Mouse (Mus musculus) embryonic facial prominence, embryonic 15.5 days (tissue): ENCODE data around the gene Ndufc1. TPM values are rescaled to one million over a fixed set of nuclear protein-coding genes. Genes with fewer than 3 reads are reported as not detected.
"Not testable (repeated sequence)": the region's sequence is repeated elsewhere in the genome, so short reads cannot be mapped to it uniquely, and the experiment has no call there.

Experiments used
- ATAC-seq: fragments of 200-750 bp; cut with Nextera tagmentation; 2 replicates; pipeline ENCODE4 v1.8.0; 2017; ENCODE audit warnings: low read depth, moderate TSS enrichment; ENCODE audit not compliant: insufficient number of reproducible peaks, low FRiP score, low TSS enrichment
- H3K27ac ChIP-seq: fragments of 300-500 bp; sonication (generic); replicated peaks from 2 replicates; pipeline ENCODE4 v1.5.1; 2015; ENCODE audit warnings: mild to moderate bottlenecking, inconsistent platforms
- H3K27me3 ChIP-seq: fragments of 300-500 bp; sonication (generic); 2 replicates; pipeline ENCODE4 v1.6.1; 2015; ENCODE audit warnings: inconsistent platforms
- H3K36me3 ChIP-seq: fragments of 300-500 bp; sonication (generic); 2 replicates; pipeline ENCODE4 v1.6.1; 2015; ENCODE audit warnings: mild to moderate bottlenecking, inconsistent platforms
- H3K4me1 ChIP-seq: fragments of 300-500 bp; sonication (generic); 2 replicates; pipeline ENCODE4 v1.6.1; 2015; ENCODE audit warnings: inconsistent platforms
- H3K4me2 ChIP-seq: fragments of 300-500 bp; sonication (generic); replicated peaks from 2 replicates; pipeline ENCODE4 v1.6.1; 2015; ENCODE audit warnings: mild to moderate bottlenecking, inconsistent platforms
- H3K4me3 ChIP-seq: fragments of 300-500 bp; sonication (generic); replicated peaks from 2 replicates; pipeline ENCODE4 v1.5.1; 2015; ENCODE audit warnings: mild to moderate bottlenecking, inconsistent platforms
- H3K9ac ChIP-seq: fragments of 300-500 bp; sonication (generic); 2 replicates; pipeline ENCODE4 v1.6.1; 2015; ENCODE audit warnings: inconsistent platforms
- H3K9me3 ChIP-seq: fragments of 300-500 bp; sonication (generic); replicated peaks from 2 replicates; pipeline ENCODE4 v1.6.1; 2016; ENCODE audit warnings: inconsistent platforms
- WGBS: fragments of 180-500 bp; shearing (Covaris S2); methylation state at CpG from one replicate; pipeline ENCODE4 v1.1.7; 2015; 5-methylcytosine and 5-hydroxymethylcytosine counted together
- polyA plus RNA-seq: library from polyadenylated mRNA; unstranded; fragments of >200 nt; fragmentation: Nextera tagmentation; extraction: Ambion mirVana; gene quantifications from 2 replicates; pipeline ENCODE4 v1.2.1, GENCODE M21; 2015

Gene Ndufc1
- polyA plus RNA-seq, 1 experiment from 2014 or later: 635 TPM

DNA sequence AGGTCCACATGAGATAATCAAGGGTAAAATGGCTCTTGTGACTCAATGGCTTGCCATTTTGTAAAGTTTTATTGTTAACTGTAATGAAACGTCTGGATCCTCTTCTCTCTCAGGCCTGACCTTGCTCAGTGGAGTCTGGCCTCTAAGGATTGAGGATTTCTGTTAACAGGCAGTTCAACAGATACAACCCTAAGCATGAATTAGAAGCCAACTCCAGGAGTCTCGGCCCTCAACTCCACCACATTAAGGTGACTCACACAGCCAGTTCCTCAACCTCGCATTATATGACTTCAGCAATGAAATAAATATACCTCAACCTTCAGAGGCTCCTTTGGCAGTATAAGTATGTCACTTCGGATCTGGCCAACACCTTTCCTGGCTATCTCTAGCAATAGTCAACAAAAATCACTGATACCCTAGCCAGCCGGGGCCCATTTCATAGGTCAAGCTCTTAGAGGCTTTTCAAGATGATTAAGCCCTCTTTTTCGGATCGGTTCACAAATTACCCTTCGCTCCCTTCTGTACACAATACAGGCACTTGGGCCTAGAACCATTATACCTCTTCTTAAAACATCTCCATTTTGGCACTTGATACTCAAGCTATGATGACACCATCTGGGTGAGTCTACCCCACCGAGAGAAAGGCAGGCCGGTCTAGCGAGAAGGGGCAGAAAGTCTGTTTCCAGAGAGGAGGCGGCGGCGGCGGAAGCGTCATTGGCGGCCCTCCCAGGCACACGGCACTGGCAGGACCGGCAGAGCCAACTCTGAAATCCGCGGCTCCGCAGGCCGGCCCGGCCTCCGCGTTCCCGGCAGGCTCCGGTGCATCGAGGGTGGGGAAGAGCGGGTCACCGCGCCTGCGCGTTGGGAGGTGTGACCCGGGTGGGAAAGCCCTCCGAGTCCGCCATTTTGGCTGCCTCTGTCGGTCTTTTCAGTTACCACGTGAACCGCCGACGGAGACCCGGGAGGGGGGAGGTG lies 6.6 kb upstream of the Ndufc1 start, which contains the start of gene Naa15:
Gene Naa15 (plus strand): TSS at position 51 of the 975 bp plus-strand sequence.
- peak; percentile 94 for ATAC-seq

DNA sequence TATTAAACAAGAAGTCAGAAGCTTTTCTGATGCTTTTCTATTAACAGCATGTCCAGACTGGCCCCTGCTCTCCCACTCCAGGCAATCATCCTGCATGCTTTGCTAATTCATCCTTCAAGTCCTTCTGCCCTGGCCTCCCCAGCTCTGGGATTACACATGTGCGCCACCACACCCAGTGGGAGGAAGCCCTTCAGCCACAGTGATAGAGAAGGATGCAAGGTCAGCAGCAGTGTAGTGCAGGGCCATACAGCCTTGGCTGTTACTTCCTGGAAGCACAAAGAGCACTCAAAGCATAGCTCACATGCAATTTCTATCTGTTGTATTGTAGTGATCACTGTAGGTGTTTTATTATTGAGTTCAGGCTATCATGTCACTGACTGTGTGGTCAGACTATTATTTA lies 4.5 kb upstream of the Ndufc1 start:
- Histone ChIP-seq H3K4me1 (peaks cover 13% of the 10 kb centered on the region), H3K4me3 (no peak overlapping the region), H3K27me3 (no peaks in the 10 kb centered on the region), H3K4me2 (no peak overlapping the region), H3K27ac (no peak overlapping the region), H3K9me3 (no peaks in the 10 kb centered on the region), H3K36me3 (no peaks in the 10 kb centered on the region), H3K9ac (no peak overlapping the region)
- WGBS: 61% methylated on average over 1 of the region's 1 CpGs
- ATAC-seq: no peak

More for the DNA sequence above, 6.6 kb upstream of the Ndufc1 start, which contains the start of gene Naa15:
- Histone ChIP-seq H3K4me2 (peak within 1 kb of the TSS; percentile 55), H3K9ac (peak within 1 kb of the TSS; percentile 93), H3K27ac (peak within 1 kb of the TSS; percentile 92), H3K36me3 (no peaks in the 10 kb centered on the region), H3K4me3 (peak within 1 kb of the TSS; percentile 98), H3K4me1 (peaks cover 16% of the 10 kb centered on the region), H3K9me3 (no peaks in the 10 kb centered on the region), H3K27me3 (no peaks in the 10 kb centered on the region)
- WGBS: 3% methylated on average over 43 of the region's 43 CpGs

- ATAC-seq: no peak
- Histone ChIP-seq H3K4me1 (peaks cover 13% of the 10 kb centered on the region), H3K9me3 (no peaks in the 10 kb centered on the region), H3K9ac (no peak overlapping the region), H3K27me3 (no peaks in the 10 kb centered on the region), H3K4me2 (no peak overlapping the region), H3K4me3 (no peak overlapping the region), H3K27ac (no peak overlapping the region; the same call in 1 of the 2 replicates), H3K36me3 (no peaks in the 10 kb centered on the region)
- 84% methylated on average over 7 of the region's 7 CpGs for WGBS
Observed at GRCm38 (mm10) chr3:51412457-51412856, 3.7 kb upstream of the Ndufc1 start.

DNA sequence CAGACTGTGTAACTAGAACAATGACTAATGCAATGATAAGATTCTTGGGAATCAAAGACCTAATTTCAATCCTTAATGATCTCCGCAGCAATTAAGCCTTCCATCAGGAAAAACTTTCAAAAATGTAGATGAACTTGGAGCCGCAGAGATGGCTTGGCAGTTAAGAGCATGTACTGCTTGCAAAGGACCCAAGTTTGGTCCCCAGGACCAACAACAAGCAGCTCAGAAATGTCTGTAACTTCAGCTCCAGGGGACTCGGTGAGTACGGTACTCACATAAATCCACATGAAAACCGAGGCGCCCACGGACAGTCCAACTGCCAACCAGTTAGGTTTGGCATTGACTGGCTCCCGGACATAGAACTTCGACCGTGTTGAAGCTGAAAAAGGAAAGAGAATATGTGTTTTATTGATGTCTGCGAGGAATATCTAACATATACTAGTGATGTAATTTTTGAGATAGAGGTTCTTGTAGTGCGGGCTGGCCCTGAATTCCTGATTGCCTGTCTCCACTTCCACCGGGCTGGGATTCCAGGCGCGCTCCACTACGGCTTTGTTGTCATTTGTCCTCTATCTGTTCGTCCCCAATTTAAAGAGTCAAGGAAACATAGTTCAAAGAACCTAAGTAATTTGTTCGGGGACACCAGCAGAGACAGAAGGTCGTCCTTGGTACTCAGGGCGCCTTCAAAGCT lies 773 bp downstream of the Ndufc1 start:
- no peaks in the 10 kb centered on the region for H3K27me3 ChIP-seq
- WGBS: 19% methylated on average over 20 of the region's 20 CpGs
- no peak for ATAC-seq
- peaks cover 7% of the 10 kb centered on the region for H3K4me1 ChIP-seq
- H3K9ac ChIP-seq: peak overlapping the region; percentile 81
- H3K9me3 ChIP-seq: no peaks in the 10 kb centered on the region
- H3K27ac ChIP-seq: peak overlapping the region; percentile 97
- H3K4me3 ChIP-seq: peak overlapping the region; percentile 85
- H3K36me3 ChIP-seq: peaks cover 24% of the 10 kb centered on the region; the same call in 1 of the 2 replicates
- peak overlapping the region; percentile 64 for H3K4me2 ChIP-seq

DNA sequence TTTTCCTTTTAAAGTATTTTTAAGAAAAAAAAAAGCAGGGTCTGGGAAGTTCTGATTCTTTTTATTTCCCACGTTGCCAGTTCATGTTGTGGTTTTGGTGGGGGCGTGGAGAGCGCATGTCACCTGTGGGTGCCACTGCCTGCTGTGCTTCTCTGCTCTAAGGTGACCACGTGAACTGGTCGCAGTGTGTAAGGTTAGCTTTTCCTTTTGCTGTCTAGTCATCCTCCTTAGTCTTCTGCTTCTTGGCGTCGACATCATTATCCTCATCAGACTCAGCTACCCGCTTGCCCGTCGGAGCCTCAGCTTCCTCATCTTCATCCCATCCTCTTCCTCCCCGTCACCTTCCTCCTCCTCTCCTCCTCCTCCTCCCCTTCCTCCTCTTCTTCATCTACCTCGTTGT lies 6.2 kb downstream of the Ndufc1 start:
- Histone ChIP-seq H3K9ac (no peak overlapping the region), H3K27ac (no peak overlapping the region), H3K36me3 (peaks cover 29% of the 10 kb centered on the region; the same call in 1 of the 2 replicates), H3K9me3 (no peaks in the 10 kb centered on the region), H3K27me3 (no peaks in the 10 kb centered on the region), H3K4me2 (no peak overlapping the region), H3K4me3 (no peak overlapping the region), H3K4me1 (peaks cover 3% of the 10 kb centered on the region; the same call in 1 of the 2 replicates)
- WGBS: 91% methylated on average over 12 of the region's 12 CpGs
- ATAC-seq: no peak

GRCm38 (mm10) chr3:51402054-51402453 lies 6.7 kb downstream of the Ndufc1 start:
- not testable (repeated sequence) for H3K4me3 ChIP-seq
- WGBS: 62% methylated on average over 4 of the region's 4 CpGs

DNA sequence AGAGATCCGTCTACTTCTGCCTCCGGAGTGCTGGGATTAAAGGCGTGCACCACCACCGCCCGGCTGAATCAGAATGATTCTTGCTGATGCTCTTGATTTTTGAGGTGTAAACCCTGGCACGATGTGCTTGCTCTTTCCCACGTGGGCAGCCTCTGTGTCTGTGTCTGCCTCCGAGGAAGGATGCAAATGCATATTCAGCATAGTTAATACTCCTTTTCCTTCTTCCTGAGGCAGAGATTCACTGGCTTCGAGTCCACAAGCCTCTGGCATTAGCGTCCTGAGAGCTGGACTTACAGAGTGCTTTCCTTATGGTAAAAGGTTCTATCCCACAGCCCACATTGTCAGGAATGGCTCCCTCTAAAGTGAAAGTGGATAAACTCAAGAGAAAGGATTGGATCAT lies 8.1 kb downstream of the Ndufc1 start:
- H3K9me3 ChIP-seq: no peaks in the 10 kb centered on the region
- ATAC-seq: no peak
- H3K4me1 ChIP-seq: peaks cover 8% of the 10 kb centered on the region; the same call in 1 of the 2 replicates

More at GRCm38 (mm10) chr3:51402054-51402453, 6.7 kb downstream of the Ndufc1 start:
- H3K27ac ChIP-seq, H3K27me3 ChIP-seq, H3K4me2 ChIP-seq, H3K4me1 ChIP-seq, H3K9ac ChIP-seq, ATAC-seq, H3K9me3 ChIP-seq: not testable (repeated sequence)
- peaks cover 28% of the 10 kb centered on the region; the same call in 1 of the 2 replicates for H3K36me3 ChIP-seq

DNA sequence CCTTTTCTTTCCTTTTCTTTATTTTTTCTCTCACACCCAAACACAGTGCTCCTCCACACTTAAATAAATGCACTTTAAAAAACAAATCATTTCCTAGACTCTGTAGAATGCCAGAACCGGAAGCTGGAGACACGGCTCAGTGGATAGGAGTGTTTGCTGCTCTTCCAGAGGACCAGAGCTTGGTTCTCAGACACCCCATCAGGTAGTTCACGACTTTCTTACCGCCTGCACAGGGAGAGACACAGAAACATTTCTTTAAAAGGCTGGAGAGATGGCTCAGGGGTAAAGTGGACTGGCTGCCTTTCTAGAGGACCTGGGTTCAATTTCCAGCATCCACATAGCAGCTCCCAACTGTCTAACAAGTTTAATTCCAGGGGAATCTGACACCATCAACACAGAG lies 9.3 kb downstream of the Ndufc1 start:
- 45% methylated on average over 4 of the region's 4 CpGs for WGBS
- H3K9me3 ChIP-seq: no peaks in the 10 kb centered on the region

More for the DNA sequence above, 8.1 kb downstream of the Ndufc1 start:
- Histone ChIP-seq H3K4me3 (no peak overlapping the region), H3K27ac (no peak overlapping the region), H3K9ac (no peak overlapping the region), H3K36me3 (peaks cover 17% of the 10 kb centered on the region; the same call in 1 of the 2 replicates), H3K4me2 (no peak overlapping the region), H3K27me3 (0 out of 2 replicates have a peak, but pooled peaks cover 5% of the 10 kb centered on the region)
- 71% methylated on average over 10 of the region's 10 CpGs for WGBS

GRCm38 (mm10) chr3:51398667-51399066 lies 10.1 kb downstream of the Ndufc1 start:
- H3K36me3 ChIP-seq: peaks cover 11% of the 10 kb centered on the region; the same call in 1 of the 2 replicates
- 11% methylated on average over 3 of the region's 3 CpGs for WGBS
- no peaks in the 10 kb centered on the region for H3K9me3 ChIP-seq
- no peak overlapping the region for H3K27ac ChIP-seq
- peaks cover 8% of the 10 kb centered on the region; the same call in 1 of the 2 replicates for H3K4me1 ChIP-seq
- H3K27me3 ChIP-seq: 0 out of 2 replicates have a peak, but pooled peaks cover 10% of the 10 kb centered on the region
- H3K4me2 ChIP-seq: no peak overlapping the region
- no peak overlapping the region for H3K4me3 ChIP-seq
- H3K9ac ChIP-seq: no peak overlapping the region
- no peak for ATAC-seq

More for the DNA sequence above, 9.3 kb downstream of the Ndufc1 start:
- peaks cover 8% of the 10 kb centered on the region; the same call in 1 of the 2 replicates for H3K4me1 ChIP-seq
- H3K27me3 ChIP-seq: 0 out of 2 replicates have a peak, but pooled peaks cover 10% of the 10 kb centered on the region
- no peak overlapping the region for H3K27ac ChIP-seq
- H3K36me3 ChIP-seq: peaks cover 16% of the 10 kb centered on the region; the same call in 1 of the 2 replicates
- H3K4me3 ChIP-seq: no peak overlapping the region
- no peak overlapping the region for H3K4me2 ChIP-seq
- ATAC-seq: no peak
- no peak overlapping the region for H3K9ac ChIP-seq

- Histone ChIP-seq H3K27ac (no peak overlapping the region), H3K36me3 (peaks cover 3% of the 10 kb centered on the region; the same call in 1 of the 2 replicates), H3K9me3 (no peaks in the 10 kb centered on the region), H3K4me3 (no peak overlapping the region), H3K9ac (no peak overlapping the region), H3K4me1 (peaks cover 8% of the 10 kb centered on the region; the same call in 1 of the 2 replicates), H3K4me2 (no peak overlapping the region), H3K27me3 (0 out of 2 replicates have a peak, but pooled peaks cover 10% of the 10 kb centered on the region)
- ATAC-seq: no peak
- 41% methylated on average over 15 of the region's 15 CpGs for WGBS
Observed at GRCm38 (mm10) chr3:51397700-51398299, 11.0 kb downstream of the Ndufc1 start.
